Mouse (Mus musculus): ENCODE measurements around the gene Slc39a11. TPM values are rescaled to one million over a fixed set of nuclear protein-coding genes. Genes with fewer than 3 reads are reported as not detected.

Gene Slc39a11
- polyA plus RNA-seq, 1 experiment: 14.7 TPM

DNA sequence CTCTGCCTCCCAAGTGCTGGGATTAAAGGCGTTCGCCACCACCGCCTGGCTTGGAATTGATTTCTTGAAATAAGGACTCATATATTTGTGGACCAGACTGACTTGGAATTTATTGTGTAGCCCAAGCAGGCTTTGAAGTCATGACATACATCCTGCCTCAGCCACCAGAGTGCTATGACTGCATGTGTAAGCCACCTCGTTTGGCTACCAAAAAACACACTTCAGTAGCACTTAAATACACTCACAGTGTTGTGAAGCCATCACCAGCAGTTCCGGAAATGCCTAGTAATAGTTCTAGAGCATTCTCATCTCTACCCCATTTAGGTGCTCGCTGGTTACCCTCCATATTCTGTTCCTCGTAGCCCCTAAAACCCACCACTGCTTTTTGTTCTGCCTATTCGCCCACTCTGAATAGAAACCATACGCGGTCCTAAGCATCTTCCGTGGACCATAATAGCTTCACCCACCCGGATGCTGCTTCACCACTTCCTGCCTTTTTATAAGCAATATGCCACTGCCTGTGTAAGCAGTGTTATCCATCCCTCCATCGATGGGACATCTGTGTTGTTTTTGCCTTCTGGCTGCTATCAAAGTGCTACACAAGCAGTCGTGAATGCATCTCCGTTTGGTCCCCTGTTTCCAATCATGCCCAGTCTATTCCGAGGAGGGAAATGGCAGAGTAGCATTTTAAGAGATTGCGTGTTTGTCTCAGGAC is 382.2 kb downstream of the Slc39a11 start:
- H3K27ac ChIP-seq (ENCODE audit: control insufficient read depth, insufficient read depth, low read depth, low read length, poor library complexity): no peak overlapping the region
- no peaks in the 10 kb centered on the region for H3K4me1 ChIP-seq (ENCODE audit: control insufficient read depth, insufficient read depth, low read length)
- 81% methylated on average over 17 of the region's 17 CpGs for WGBS
- no peak for TF ChIP-seq CTCF (IDR thresholded peaks at IDR 0.05; ENCODE audit: control insufficient read depth, insufficient read depth, low read length)
- TF ChIP-seq POLR2A (IDR thresholded peaks at IDR 0.05; ENCODE audit: borderline replicate concordance, control insufficient read depth, low read depth, low read length): no peak
- H3K4me3 ChIP-seq (replicated peaks; ENCODE audit: control insufficient read depth, low read depth, low read length): no peak overlapping the region

DNA sequence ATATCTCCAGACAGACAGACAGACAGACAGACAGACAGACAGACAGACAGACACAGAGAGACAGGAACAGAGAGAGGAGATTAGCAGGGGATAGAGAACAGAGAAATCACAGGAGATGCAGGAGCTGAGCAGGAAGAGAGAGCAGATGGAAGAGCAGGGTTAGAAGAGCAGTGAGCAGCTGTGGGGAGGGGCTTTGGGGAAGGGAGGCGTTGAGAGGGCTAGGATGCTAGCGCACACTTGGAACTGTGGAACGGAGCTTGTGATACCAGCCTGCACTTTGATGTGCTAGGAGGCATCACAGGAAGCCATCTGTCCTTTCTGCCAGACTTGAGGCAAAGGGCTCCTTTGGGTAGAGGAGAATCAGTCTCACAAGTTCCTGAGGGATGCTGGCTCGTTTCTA is 383.2 kb downstream of the Slc39a11 start:
- no peak overlapping the region for H3K27ac ChIP-seq (ENCODE audit: control insufficient read depth, insufficient read depth, low read depth, low read length, poor library complexity)
- TF ChIP-seq CTCF (IDR thresholded peaks at IDR 0.05; ENCODE audit: control insufficient read depth, insufficient read depth, low read length) (no peak), POLR2A (IDR thresholded peaks at IDR 0.05; ENCODE audit: borderline replicate concordance, control insufficient read depth, low read depth, low read length) (no peak)
- no peak overlapping the region for H3K4me3 ChIP-seq (replicated peaks; ENCODE audit: control insufficient read depth, low read depth, low read length)
- WGBS: 83% methylated on average over 4 of the region's 4 CpGs
- H3K4me1 ChIP-seq (ENCODE audit: control insufficient read depth, insufficient read depth, low read length): no peaks in the 10 kb centered on the region

DNA sequence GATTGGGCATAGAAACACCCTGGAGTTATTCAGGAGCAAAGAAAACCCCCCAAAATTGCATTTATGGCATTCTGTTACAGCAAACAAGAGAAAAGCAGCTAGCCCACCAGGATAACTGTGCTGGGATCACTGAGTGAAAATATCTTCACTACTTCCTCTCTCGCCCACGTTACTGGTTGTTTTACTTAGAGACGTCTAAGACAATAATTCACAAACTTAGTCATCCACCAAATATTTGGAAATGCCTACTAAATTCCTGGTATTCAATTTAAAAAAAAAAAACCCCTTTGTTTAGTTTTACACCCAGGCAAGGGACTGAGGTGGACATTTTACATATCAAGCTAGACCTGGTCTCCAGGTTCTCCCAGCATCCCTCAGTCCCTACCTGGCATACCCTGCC is 384.3 kb downstream of the Slc39a11 start:
- Histone ChIP-seq H3K27ac (ENCODE audit: control insufficient read depth, insufficient read depth, low read depth, low read length, poor library complexity) (no peak overlapping the region), H3K4me1 (ENCODE audit: control insufficient read depth, insufficient read depth, low read length) (no peaks in the 10 kb centered on the region), H3K4me3 (replicated peaks; ENCODE audit: control insufficient read depth, low read depth, low read length) (no peak overlapping the region)
- 69% methylated on average over 3 of the region's 3 CpGs for WGBS
- TF ChIP-seq POLR2A (IDR thresholded peaks at IDR 0.05; ENCODE audit: borderline replicate concordance, control insufficient read depth, low read depth, low read length) (no peak), CTCF (IDR thresholded peaks at IDR 0.05; ENCODE audit: control insufficient read depth, insufficient read depth, low read length) (no peak)

DNA sequence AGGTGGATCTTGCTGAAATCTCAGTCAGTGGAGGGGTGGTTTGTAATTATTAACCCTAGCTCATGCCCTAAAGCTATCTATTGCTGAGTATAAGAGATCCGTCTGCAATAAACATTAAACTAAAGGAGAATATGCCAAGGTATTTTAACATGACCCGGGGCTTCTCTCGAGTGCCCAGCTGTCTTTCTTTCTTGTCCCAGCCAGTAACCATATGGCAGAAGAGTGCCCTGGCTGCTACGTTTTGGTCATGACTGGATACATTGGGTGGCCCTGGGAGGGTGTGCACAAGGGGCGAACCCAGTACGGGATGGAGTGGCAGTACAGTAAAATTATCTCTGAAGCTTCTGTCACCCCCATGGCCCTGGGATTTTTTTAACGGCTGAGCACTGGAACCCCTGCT is 385.9 kb downstream of the Slc39a11 start:
- 84% methylated on average over 7 of the region's 7 CpGs for WGBS

DNA sequence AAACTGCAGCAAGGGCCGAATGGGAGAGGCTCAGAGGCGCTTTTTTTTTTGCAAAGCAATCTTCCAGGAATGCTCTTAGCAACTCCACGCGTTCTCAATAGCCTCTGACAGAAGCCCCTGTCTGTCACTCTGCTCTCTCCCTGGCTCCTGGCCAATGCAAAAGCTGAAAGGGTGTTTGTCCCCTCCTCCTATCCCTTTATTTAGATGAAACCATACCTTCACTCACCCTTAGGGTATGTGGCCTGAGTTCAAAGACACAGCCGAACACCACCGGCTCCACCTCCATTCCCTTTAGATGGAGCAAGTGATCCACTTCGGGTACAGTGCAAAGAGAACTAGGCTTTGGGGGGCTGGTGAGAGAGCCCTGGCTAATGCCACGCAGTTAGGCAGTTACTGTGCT is 387.8 kb downstream of the Slc39a11 start:
- no peak for TF ChIP-seq POLR2A (IDR thresholded peaks at IDR 0.05; ENCODE audit: borderline replicate concordance, control insufficient read depth, low read depth, low read length)
- no peak for TF ChIP-seq CTCF (IDR thresholded peaks at IDR 0.05; ENCODE audit: control insufficient read depth, insufficient read depth, low read length)
- H3K4me3 ChIP-seq (replicated peaks; ENCODE audit: control insufficient read depth, low read depth, low read length): no peak overlapping the region
- no peaks in the 10 kb centered on the region for H3K4me1 ChIP-seq (ENCODE audit: control insufficient read depth, insufficient read depth, low read length)
- WGBS: 81% methylated on average over 8 of the region's 8 CpGs
- H3K27ac ChIP-seq (ENCODE audit: control insufficient read depth, insufficient read depth, low read depth, low read length, poor library complexity): no peak overlapping the region

More for the DNA sequence above, 385.9 kb downstream of the Slc39a11 start:
- Histone ChIP-seq H3K4me1 (ENCODE audit: control insufficient read depth, insufficient read depth, low read length) (no peaks in the 10 kb centered on the region), H3K4me3 (replicated peaks; ENCODE audit: control insufficient read depth, low read depth, low read length) (no peak overlapping the region), H3K27ac (ENCODE audit: control insufficient read depth, insufficient read depth, low read depth, low read length, poor library complexity) (no peak overlapping the region)
- TF ChIP-seq POLR2A (IDR thresholded peaks at IDR 0.05; ENCODE audit: borderline replicate concordance, control insufficient read depth, low read depth, low read length) (no peak), CTCF (IDR thresholded peaks at IDR 0.05; ENCODE audit: control insufficient read depth, insufficient read depth, low read length) (no peak)

DNA sequence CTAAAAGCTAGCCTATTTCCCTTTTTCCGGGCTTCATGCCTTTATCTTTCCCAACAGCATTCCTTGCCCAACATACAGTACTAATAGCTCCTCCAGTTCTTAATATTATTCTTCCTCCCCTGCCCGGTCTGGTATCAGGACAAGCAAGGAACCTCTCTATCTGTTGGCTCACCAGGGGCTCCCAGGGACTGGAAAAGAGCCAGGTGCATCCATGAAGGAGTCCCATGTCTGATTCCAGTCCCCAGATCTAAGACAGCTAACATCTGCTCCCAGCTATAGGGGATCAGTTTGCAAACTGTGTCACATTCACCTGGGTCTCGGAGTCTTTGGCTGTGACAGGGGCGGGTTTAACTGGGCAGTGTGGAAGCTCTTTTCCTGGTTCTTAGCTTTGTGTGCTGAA is 388.5 kb downstream of the Slc39a11 start:
- WGBS: 84% methylated on average over 4 of the region's 4 CpGs
- no peak overlapping the region for H3K27ac ChIP-seq (ENCODE audit: control insufficient read depth, insufficient read depth, low read depth, low read length, poor library complexity)
- H3K4me1 ChIP-seq (ENCODE audit: control insufficient read depth, insufficient read depth, low read length): no peaks in the 10 kb centered on the region

DNA sequence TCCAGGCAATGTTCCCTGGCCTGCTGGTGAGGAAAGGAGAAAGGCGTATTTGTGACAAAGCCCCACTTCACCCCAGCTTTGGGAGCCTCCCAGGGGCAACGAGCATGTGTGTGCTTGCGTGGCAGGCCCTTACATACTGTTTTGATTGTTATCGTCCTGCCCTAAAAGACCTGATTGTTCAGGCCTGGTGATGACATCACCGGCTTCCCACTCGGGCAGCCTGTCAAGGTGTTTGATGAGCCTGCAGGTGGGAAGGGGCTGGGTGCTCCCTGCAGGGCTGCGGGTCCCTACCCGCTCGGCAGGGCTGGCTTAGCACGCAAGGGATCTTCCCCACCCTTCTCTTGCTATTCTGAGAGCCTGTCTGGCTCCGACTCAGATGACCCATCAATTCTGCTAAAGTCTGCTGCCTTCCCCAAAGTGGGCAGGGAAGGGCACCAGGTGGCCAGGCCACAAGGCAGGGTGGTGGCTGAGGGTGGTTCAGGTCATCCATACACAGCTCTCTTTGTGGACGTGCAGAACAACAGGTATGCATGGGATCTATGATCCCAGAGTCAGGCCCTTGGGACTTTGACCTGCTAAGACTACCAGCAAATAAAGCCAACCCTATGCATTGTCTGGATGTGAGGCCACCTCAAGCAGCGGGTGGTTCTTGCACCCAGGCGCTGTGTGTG is 390.0 kb downstream of the Slc39a11 start:
- no peak overlapping the region for H3K4me3 ChIP-seq (replicated peaks; ENCODE audit: control insufficient read depth, low read depth, low read length)
- WGBS: 90% methylated on average over 14 of the region's 14 CpGs

More for the DNA sequence above, 388.5 kb downstream of the Slc39a11 start:
- no peak overlapping the region for H3K4me3 ChIP-seq (replicated peaks; ENCODE audit: control insufficient read depth, low read depth, low read length)
- no peak for TF ChIP-seq CTCF (IDR thresholded peaks at IDR 0.05; ENCODE audit: control insufficient read depth, insufficient read depth, low read length)
- no peak for TF ChIP-seq POLR2A (IDR thresholded peaks at IDR 0.05; ENCODE audit: borderline replicate concordance, control insufficient read depth, low read depth, low read length)

DNA sequence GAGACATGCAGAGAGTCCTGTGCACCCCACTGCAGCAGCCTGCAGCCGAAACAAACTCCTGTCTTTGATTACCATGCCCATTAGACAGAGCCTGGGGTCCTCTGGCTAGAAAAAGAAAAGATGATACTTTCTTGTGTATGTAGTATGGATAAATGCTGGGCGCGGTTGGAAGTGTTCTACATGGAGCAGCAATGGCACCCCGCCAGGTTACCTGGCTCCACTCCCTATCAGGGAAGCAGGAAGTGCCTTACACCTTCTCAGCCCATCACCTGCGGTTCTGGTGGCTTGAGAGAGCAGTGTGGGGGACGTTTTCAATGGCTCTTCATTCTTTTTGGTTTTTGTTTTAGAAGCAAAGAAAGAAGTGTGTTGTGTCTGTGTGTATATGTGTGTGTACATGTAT is 391.9 kb downstream of the Slc39a11 start:
- WGBS: 85% methylated on average over 6 of the region's 6 CpGs
- no peak overlapping the region for H3K4me3 ChIP-seq (replicated peaks; ENCODE audit: control insufficient read depth, low read depth, low read length)

More for the DNA sequence above, 390.0 kb downstream of the Slc39a11 start:
- Histone ChIP-seq H3K27ac (ENCODE audit: control insufficient read depth, insufficient read depth, low read depth, low read length, poor library complexity) (no peak overlapping the region), H3K4me1 (ENCODE audit: control insufficient read depth, insufficient read depth, low read length) (no peaks in the 10 kb centered on the region)
- no peak for TF ChIP-seq POLR2A (IDR thresholded peaks at IDR 0.05; ENCODE audit: borderline replicate concordance, control insufficient read depth, low read depth, low read length)
- no peak for TF ChIP-seq CTCF (IDR thresholded peaks at IDR 0.05; ENCODE audit: control insufficient read depth, insufficient read depth, low read length)

More for the DNA sequence above, 391.9 kb downstream of the Slc39a11 start:
- no peaks in the 10 kb centered on the region for H3K4me1 ChIP-seq (ENCODE audit: control insufficient read depth, insufficient read depth, low read length)
- TF ChIP-seq POLR2A (IDR thresholded peaks at IDR 0.05; ENCODE audit: borderline replicate concordance, control insufficient read depth, low read depth, low read length) (no peak), CTCF (IDR thresholded peaks at IDR 0.05; ENCODE audit: control insufficient read depth, insufficient read depth, low read length) (no peak)
- H3K27ac ChIP-seq (ENCODE audit: control insufficient read depth, insufficient read depth, low read depth, low read length, poor library complexity): no peak overlapping the region
